Mouse (Mus musculus) forebrain, embryonic 16.5 days (tissue): ENCODE measurements around the gene Prrc2b. TPM values are rescaled to one million over a fixed set of nuclear protein-coding genes. Genes with fewer than 3 reads are reported as not detected.

Source experiments
- ATAC-seq: fragments of 200-750 bp; cut with Nextera tagmentation; 2 replicates; pipeline ENCODE4 v1.8.0; 2017; ENCODE audit warnings: mild to moderate bottlenecking, moderate library complexity
- H3K27ac ChIP-seq: fragments of 300-500 bp; sonication (generic); 2 replicates; pipeline ENCODE4 v1.5.1; 2014; ENCODE audit warnings: low read length, control low read depth
- H3K27me3 ChIP-seq: fragments of 300-500 bp; sonication (generic); replicated peaks from 2 replicates; pipeline ENCODE4 v1.6.1; 2014; ENCODE audit warnings: low read length; ENCODE audit not compliant: control insufficient read depth, insufficient read depth
- H3K36me3 ChIP-seq: fragments of 300-500 bp; sonication (generic); 2 replicates; pipeline ENCODE4 v1.6.1; 2014; ENCODE audit not compliant: control insufficient read depth, insufficient read depth
- H3K4me1 ChIP-seq: fragments of 300-500 bp; sonication (generic); replicated peaks from 2 replicates; pipeline ENCODE4 v1.6.1; 2014; ENCODE audit warnings: low read length; ENCODE audit not compliant: control insufficient read depth, insufficient read depth
- H3K4me2 ChIP-seq: fragments of 300-500 bp; sonication (generic); 2 replicates; pipeline ENCODE4 v1.6.1; 2014; ENCODE audit warnings: mild to moderate bottlenecking, low read length, control low read depth
- H3K4me3 ChIP-seq: fragments of 300-500 bp; sonication (generic); replicated peaks from 2 replicates; pipeline ENCODE4 v1.5.1; 2014; ENCODE audit warnings: mild to moderate bottlenecking, low read length, control low read depth
- H3K9ac ChIP-seq: fragments of 300-500 bp; sonication (generic); replicated peaks from 2 replicates; pipeline ENCODE4 v1.6.1; 2014; ENCODE audit warnings: low read depth, low read length, control low read depth
- H3K9me3 ChIP-seq: fragments of 300-500 bp; sonication (generic); 2 replicates; pipeline ENCODE4 v1.6.1; 2016; ENCODE audit warnings: low read length; ENCODE audit not compliant: control insufficient read depth
- WGBS: fragments of 180-500 bp; shearing (Covaris S2); extraction: QIAGEN DNeasy Blood & Tissue Kit; methylation state at CpG from one replicate; pipeline ENCODE4 v1.1.7; 2014; 5-methylcytosine and 5-hydroxymethylcytosine counted together
- polyA plus RNA-seq: library from polyadenylated mRNA; unstranded; fragments of >200 nt; fragmentation: Nextera tagmentation; extraction: Ambion mirVana; gene quantifications from 2 replicates; pipeline ENCODE4 v1.2.1, GENCODE M21; 2015

The Prrc2b gene
- polyA plus RNA-seq, 1 experiment from 2014 or later = 84.7 TPM

DNA sequence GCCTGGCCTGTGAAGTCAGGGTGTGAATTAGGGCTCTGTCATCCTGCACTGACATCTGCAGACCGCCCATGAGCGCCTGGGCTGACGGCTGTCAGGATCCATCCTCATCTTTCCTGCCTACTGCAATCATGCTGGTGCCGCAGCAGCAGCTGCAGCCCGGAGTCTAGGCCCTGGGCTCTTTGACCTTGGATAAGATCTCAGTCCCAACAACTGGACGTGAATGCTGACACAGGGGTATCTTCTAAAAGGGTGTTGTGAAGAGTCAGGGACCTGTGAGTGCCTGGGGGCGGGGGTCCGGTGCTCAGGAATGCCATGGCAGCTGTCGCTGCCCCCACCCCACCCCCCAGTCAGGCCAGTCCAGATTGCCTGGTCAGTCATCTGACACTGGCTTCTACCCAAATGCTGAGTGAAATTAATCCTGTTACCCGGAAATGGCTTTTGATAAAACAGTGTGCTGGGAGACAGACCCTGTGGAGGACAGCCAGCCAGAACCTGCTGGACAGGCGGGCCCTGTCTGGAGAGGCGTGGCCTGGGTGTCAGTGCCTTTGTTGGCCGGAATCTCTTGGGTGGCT is 23.4 kb downstream of the Prrc2b start:
- no peak overlapping the region for H3K4me3 ChIP-seq
- peak overlapping the region; percentile 33 for H3K9ac ChIP-seq
- peak overlapping the region; percentile 78 for H3K27ac ChIP-seq
- WGBS = 7% methylated on average over 13 of the region's 13 CpGs
- no peaks in the 10 kb centered on the region for H3K9me3 ChIP-seq
- peaks cover 58% of the 10 kb centered on the region for H3K4me1 ChIP-seq
- H3K4me2 ChIP-seq = peak overlapping the region; percentile 30
- H3K27me3 ChIP-seq = no peaks in the 10 kb centered on the region
- no peaks in the 10 kb centered on the region for H3K36me3 ChIP-seq
- peak; percentile 41; the same call in 1 of the 2 replicates for ATAC-seq

DNA sequence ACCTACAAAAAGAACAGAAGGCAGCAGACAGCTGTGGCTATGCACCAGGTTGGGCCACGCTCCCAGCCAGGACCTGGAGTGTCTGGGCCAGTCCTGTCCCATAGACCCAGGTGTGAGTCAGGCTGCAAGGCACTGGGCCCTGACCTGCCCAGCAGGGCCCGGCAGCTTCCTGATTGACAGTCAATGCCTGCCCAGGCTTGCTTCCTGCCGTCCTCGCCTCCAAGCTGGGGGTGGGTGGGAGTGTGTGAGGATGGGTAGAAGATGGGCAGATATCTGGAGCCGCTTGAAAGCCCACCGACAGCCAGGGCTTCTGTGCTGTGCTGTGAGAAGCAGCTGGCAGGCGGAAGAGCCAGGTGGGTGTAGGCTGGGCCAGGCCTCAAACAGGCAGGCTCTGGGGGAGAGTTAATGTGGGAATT is 24.2 kb downstream of the Prrc2b start:
- peak overlapping the region; percentile 19; the same call in 1 of the 2 replicates for H3K9ac ChIP-seq
- no peak overlapping the region for H3K4me3 ChIP-seq

DNA sequence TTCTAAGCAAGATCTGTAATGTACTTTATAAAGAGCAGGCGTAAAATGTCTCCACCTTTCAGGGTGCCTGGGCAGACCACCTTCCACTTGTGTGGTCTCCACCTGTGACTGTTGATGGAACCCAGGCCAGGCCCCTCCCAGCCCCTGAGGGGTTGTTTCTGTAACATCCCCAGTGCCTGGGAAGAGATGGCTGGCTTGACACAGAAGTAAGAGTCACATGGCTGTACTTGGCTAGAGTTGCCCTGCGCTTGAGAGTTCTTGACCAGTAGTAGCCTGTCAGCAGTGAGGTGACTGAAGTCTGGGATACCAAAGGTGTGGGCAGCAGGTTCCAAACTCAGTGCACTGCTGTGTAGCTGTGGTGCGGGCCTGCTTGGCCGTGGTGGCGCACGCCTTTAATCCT is 24.6 kb downstream of the Prrc2b start:
- Histone ChIP-seq H3K4me3 (no peak overlapping the region), H3K9ac (no peak overlapping the region), H3K27ac (peak overlapping the region; percentile 78), H3K4me2 (no peak overlapping the region), H3K36me3 (no peaks in the 10 kb centered on the region), H3K4me1 (peaks cover 52% of the 10 kb centered on the region), H3K9me3 (no peaks in the 10 kb centered on the region), H3K27me3 (no peaks in the 10 kb centered on the region)
- 89% methylated on average over 6 of the region's 6 CpGs for WGBS
- no peak for ATAC-seq

More for the DNA sequence above, 24.2 kb downstream of the Prrc2b start:
- no peaks in the 10 kb centered on the region for H3K36me3 ChIP-seq
- ATAC-seq = peak; percentile 61
- H3K4me2 ChIP-seq = peak overlapping the region; percentile 18
- no peaks in the 10 kb centered on the region for H3K27me3 ChIP-seq
- H3K4me1 ChIP-seq = peaks cover 55% of the 10 kb centered on the region
- H3K27ac ChIP-seq = peak overlapping the region; percentile 78
- WGBS = 22% methylated on average over 7 of the region's 7 CpGs
- H3K9me3 ChIP-seq = no peaks in the 10 kb centered on the region

DNA sequence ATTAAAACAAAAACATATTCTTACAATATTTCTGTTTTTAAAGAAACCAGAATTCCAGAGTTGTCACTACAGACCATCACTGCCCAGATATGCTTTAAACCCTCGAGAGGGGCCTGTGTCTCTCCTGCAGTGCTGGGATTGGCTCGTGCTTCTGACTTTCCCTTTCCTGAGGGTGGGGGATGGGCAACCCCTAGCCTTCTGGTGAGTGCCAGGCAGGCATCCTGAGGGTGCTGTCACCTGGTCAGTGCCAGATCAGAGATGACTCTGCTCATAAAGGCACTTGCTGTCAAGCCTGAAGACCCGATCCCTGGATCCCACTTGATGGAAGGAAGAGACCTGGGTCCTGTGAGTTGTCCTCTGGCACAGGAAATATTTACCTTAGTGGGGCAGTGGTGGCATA is 26.0 kb downstream of the Prrc2b start:
- Histone ChIP-seq H3K9me3 (no peaks in the 10 kb centered on the region), H3K27me3 (no peaks in the 10 kb centered on the region), H3K4me3 (no peak overlapping the region), H3K36me3 (no peaks in the 10 kb centered on the region), H3K4me1 (peaks cover 59% of the 10 kb centered on the region), H3K27ac (no peak overlapping the region), H3K4me2 (no peak overlapping the region), H3K9ac (no peak overlapping the region)
- no peak for ATAC-seq
- WGBS = 44% methylated on average over 3 of the region's 3 CpGs

DNA sequence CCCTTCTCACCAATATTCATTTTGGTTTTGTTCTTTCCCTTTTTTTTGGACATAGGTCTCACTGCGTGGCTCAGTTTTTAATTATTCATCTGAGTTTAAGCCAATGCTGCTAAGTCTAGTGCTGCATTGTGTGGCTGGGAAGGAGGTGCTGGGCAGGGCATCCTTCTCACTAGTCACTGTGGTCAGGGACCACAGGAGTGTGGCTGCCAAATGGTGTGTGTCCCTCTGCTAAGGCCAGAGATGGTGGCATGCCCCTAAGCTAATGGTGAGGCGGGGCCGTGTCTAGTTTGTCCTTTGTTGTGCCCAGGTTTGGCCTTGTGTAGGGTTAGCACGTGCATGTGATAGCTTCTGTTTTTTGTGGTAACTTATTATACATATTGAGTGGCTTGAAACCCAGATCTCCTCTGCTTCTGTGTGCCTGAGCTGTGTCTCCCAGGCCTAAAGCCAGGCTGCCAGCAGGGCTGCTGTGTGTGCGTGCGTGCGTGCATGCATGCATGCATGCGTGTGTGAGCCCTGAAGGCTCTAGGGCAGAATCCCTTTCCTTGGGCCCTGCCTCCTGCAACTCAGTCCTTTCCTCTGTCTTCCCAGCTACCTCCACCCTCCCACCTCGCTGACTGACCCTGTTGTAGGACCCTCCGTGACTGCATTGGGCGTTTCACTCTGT is 26.6 kb downstream of the Prrc2b start:
- Histone ChIP-seq H3K4me2 (no peak overlapping the region), H3K9me3 (no peaks in the 10 kb centered on the region), H3K27me3 (no peaks in the 10 kb centered on the region), H3K27ac (no peak overlapping the region; the same call in 1 of the 2 replicates), H3K36me3 (no peaks in the 10 kb centered on the region), H3K9ac (no peak overlapping the region), H3K4me3 (no peak overlapping the region), H3K4me1 (peaks cover 62% of the 10 kb centered on the region)
- no peak for ATAC-seq
- 72% methylated on average over 11 of the region's 11 CpGs for WGBS

DNA sequence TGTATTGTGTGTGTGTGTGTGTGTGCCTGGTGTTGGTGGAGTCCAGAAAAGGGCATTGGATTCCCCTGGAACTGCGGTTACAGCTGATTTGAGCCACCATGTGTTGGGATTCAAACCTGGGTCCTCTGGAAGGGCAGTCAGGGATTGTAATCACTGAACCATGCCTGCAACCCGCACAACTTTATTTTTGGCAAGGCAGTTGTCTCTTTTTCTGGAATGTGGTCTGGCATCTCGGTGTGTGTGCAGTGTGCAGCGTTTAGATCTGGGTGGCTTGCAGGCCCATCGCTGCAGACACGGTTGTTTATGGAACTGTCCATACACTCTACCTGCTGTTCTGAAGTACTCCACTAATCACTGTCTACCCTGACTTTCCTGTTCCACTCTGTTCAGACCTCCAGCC is 28.5 kb downstream of the Prrc2b start:
- H3K4me2 ChIP-seq = no peak overlapping the region
- ATAC-seq = no peak
- no peaks in the 10 kb centered on the region for H3K9me3 ChIP-seq
- no peak overlapping the region for H3K9ac ChIP-seq
- no peak overlapping the region for H3K4me3 ChIP-seq
- no peak overlapping the region for H3K27ac ChIP-seq
- H3K27me3 ChIP-seq = no peaks in the 10 kb centered on the region
- peaks cover 59% of the 10 kb centered on the region for H3K4me1 ChIP-seq
- WGBS = 80% methylated on average over 6 of the region's 6 CpGs
- no peaks in the 10 kb centered on the region; the same call in 1 of the 2 replicates for H3K36me3 ChIP-seq

DNA sequence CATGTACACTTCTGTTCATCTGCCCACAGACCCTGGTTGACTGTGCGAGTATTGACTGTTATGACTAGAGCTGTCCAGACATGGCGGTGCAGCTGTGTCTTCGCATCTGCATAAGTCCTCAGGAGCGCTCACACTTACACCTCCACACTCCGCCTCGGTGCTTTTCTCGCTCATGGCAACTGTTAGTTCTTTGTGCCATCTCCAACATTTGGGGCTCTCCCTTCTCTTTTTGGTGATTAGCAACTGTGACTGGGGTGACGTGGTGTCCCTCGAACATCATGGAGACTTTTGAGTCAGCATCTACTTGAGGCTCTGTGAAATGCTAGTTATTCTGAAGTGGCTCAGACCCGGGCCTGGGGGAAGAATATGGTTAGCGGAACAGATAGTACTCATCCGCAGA is 29.2 kb downstream of the Prrc2b start:
- 92% methylated on average over 12 of the region's 12 CpGs for WGBS
- H3K4me3 ChIP-seq = no peak overlapping the region
- H3K9ac ChIP-seq = no peak overlapping the region
- peaks cover 51% of the 10 kb centered on the region for H3K4me1 ChIP-seq
- H3K27ac ChIP-seq = no peak overlapping the region
- ATAC-seq = no peak
- no peaks in the 10 kb centered on the region for H3K27me3 ChIP-seq
- no peaks in the 10 kb centered on the region for H3K9me3 ChIP-seq
- no peaks in the 10 kb centered on the region; the same call in 1 of the 2 replicates for H3K36me3 ChIP-seq
- no peak overlapping the region for H3K4me2 ChIP-seq

DNA sequence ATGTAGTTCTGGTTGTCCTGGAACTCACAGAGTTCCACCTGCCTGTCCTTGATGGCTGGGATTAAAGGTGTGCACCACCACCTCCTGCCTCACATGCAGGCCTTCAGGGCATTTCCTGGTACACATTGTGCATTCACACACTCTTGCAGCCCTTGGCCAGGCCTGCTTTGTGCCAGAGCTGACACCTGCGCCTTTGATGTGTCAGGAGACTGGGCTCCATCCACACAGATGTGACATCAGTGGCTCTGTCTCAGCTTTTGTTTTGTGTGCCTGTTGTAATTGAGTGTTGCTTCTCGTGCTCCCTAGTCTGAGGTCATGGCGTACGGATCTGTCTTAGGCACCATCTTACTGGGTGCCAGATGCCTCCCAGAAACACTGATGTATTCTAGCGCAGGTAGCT is 30.5 kb downstream of the Prrc2b start:
- Histone ChIP-seq H3K9ac (no peak overlapping the region), H3K4me1 (peaks cover 46% of the 10 kb centered on the region), H3K27me3 (no peaks in the 10 kb centered on the region), H3K27ac (no peak overlapping the region), H3K9me3 (no peaks in the 10 kb centered on the region), H3K4me3 (no peak overlapping the region), H3K4me2 (no peak overlapping the region), H3K36me3 (peaks cover 3% of the 10 kb centered on the region)
- 73% methylated on average over 5 of the region's 5 CpGs for WGBS
- no peak for ATAC-seq

DNA sequence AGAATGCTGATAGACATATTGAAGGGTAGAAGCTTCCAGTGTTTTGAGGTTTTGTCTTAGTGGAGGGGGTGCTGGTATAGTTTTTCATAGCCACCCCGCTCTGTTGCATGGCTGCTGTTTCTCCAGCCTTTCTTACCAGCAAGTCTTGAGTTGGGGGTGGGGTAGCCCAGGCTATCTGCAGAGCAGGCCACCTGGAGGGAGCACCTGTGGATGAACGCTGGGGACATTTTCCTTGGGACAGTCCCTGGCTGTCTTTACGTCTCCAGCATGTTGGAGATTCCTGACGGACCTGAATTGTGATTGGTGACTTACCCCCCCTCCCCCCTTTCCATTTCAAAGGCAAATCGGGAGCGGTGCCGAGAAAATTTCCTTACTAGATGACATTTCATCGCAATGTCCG is 31.2 kb downstream of the Prrc2b start:
- no peak overlapping the region for H3K4me3 ChIP-seq
- no peak for ATAC-seq
- H3K4me2 ChIP-seq = no peak overlapping the region
- no peak overlapping the region for H3K27ac ChIP-seq
- 71% methylated on average over 9 of the region's 9 CpGs for WGBS
- peaks cover 42% of the 10 kb centered on the region for H3K4me1 ChIP-seq
- no peaks in the 10 kb centered on the region for H3K9me3 ChIP-seq
- no peak overlapping the region for H3K9ac ChIP-seq
- H3K27me3 ChIP-seq = no peaks in the 10 kb centered on the region
- H3K36me3 ChIP-seq = peaks cover 9% of the 10 kb centered on the region
